Mouse (Mus musculus) cerebral cortex, adult 2 months (tissue): ENCODE measurements around the gene Plekha6.

Experiments used
- WGBS: fragments of 180-500 bp; shearing (Covaris S2); methylation state at CpG from one replicate; pipeline ENCODE4 v1.1.7; 2018; 5-methylcytosine and 5-hydroxymethylcytosine counted together

Plekha6 gene

GRCm38 (mm10) chr1:133278946-133279631, 115.1 kb downstream of the Plekha6 start:
- 75% methylated on average over 15 of the region's 15 CpGs for WGBS

- 53% methylated on average over 11 of the region's 11 CpGs for WGBS
Measured at GRCm38 (mm10) chr1:133279632-133280093, 115.7 kb downstream of the Plekha6 start.

GRCm38 (mm10) chr1:133280537-133280936, 116.5 kb downstream of the Plekha6 start:
- WGBS: 86% methylated on average over 2 of the region's 2 CpGs

GRCm38 (mm10) chr1:133285907-133286306, 121.9 kb downstream of the Plekha6 start:
- WGBS: 87% methylated on average over 7 of the region's 7 CpGs

- 50% methylated on average over 4 of the region's 4 CpGs for WGBS
Measured at GRCm38 (mm10) chr1:133287051-133287450, 123.0 kb downstream of the Plekha6 start.

GRCm38 (mm10) chr1:133287880-133288279, 123.9 kb downstream of the Plekha6 start:
- WGBS: 92% methylated on average over 12 of the region's 12 CpGs

- WGBS: 74% methylated on average over 6 of the region's 6 CpGs
Measured at GRCm38 (mm10) chr1:133291888-133292287, 127.9 kb downstream of the Plekha6 start.

- WGBS: 69% methylated on average over 9 of the region's 9 CpGs
Measured at GRCm38 (mm10) chr1:133296376-133296775, 132.4 kb downstream of the Plekha6 start.

GRCm38 (mm10) chr1:133298816-133299215, 134.8 kb downstream of the Plekha6 start:
- WGBS: 53% methylated on average over 14 of the region's 14 CpGs

- 39% methylated on average over 3 of the region's 3 CpGs for WGBS
Measured at GRCm38 (mm10) chr1:133302540-133302939, 138.5 kb downstream of the Plekha6 start.

- WGBS: 3% methylated on average over 4 of the region's 4 CpGs
Measured at GRCm38 (mm10) chr1:133306842-133307241, 142.8 kb downstream of the Plekha6 start.

- 3% methylated on average over 6 of the region's 6 CpGs for WGBS
Measured at GRCm38 (mm10) chr1:133307318-133307717, 143.3 kb downstream of the Plekha6 start.

GRCm38 (mm10) chr1:133309652-133310267, 145.8 kb downstream of the Plekha6 start, which contains the start of gene Golt1a:
Golt1a (plus strand) TSS chr1:133309800.
- WGBS: 76% methylated on average over 14 of the region's 14 CpGs

GRCm38 (mm10) chr1:133311240-133311639, 147.2 kb downstream of the Plekha6 start:
- 73% methylated on average over 4 of the region's 4 CpGs for WGBS

- 9% methylated on average over 10 of the region's 10 CpGs for WGBS
Measured at GRCm38 (mm10) chr1:133311946-133312345, 147.9 kb downstream of the Plekha6 start.

GRCm38 (mm10) chr1:133314364-133314763, 150.4 kb downstream of the Plekha6 start:
- WGBS: 37% methylated on average over 8 of the region's 8 CpGs

- 86% methylated on average over 6 of the region's 6 CpGs for WGBS
Measured at GRCm38 (mm10) chr1:133315775-133316174, 151.8 kb downstream of the Plekha6 start.

- WGBS: 86% methylated on average over 4 of the region's 4 CpGs
Measured at GRCm38 (mm10) chr1:133316577-133316976, 152.6 kb downstream of the Plekha6 start.

- 42% methylated on average over 1 of the region's 1 CpGs for WGBS
Measured at GRCm38 (mm10) chr1:133317149-133317548, 153.1 kb downstream of the Plekha6 start.

- WGBS: 71% methylated on average over 13 of the region's 13 CpGs
Measured at GRCm38 (mm10) chr1:133321267-133321925, 157.4 kb downstream of the Plekha6 start, which contains the start of gene Kiss1. Kiss1 (plus strand) TSS chr1:133321875.

GRCm38 (mm10) chr1:133323333-133323732, 159.3 kb downstream of the Plekha6 start:
- 58% methylated on average over 5 of the region's 5 CpGs for WGBS

- WGBS: 88% methylated on average over 8 of the region's 8 CpGs
Measured at GRCm38 (mm10) chr1:133325951-133326350, 161.9 kb downstream of the Plekha6 start.
